Mouse (Mus musculus) brain, embryonic 14.5 days (tissue): ENCODE measurements around the gene Ackr2.

ENCODE experiments used
- CTCF ChIP-seq: fragments of 200-500 bp; IDR thresholded peaks from 2 replicates; pipeline ENCODE4 v1.5.1; 2012; ENCODE audit warnings: inconsistent platforms, mild to moderate bottlenecking, moderate library complexity, borderline replicate concordance; ENCODE audit not compliant: insufficient read depth, insufficient read length; ENCODE audit errors: extremely low read depth
- POLR2A ChIP-seq: fragments of 200-500 bp; IDR thresholded peaks from 2 replicates; pipeline ENCODE4 v1.6.1; 2012; ENCODE audit warnings: mild to moderate bottlenecking, inconsistent platforms, borderline replicate concordance; ENCODE audit not compliant: poor library complexity, insufficient read depth, insufficient read length, severe bottlenecking; ENCODE audit errors: extremely low read depth

GRCm38 (mm10) chr9:121854246-121854645, 43.9 kb upstream of the Ackr2 start:
- TF ChIP-seq POLR2A (no peak), CTCF (no peak)
